ENCODE assay signal across 34 mouse cellular contexts in the genomic region with DNA sequence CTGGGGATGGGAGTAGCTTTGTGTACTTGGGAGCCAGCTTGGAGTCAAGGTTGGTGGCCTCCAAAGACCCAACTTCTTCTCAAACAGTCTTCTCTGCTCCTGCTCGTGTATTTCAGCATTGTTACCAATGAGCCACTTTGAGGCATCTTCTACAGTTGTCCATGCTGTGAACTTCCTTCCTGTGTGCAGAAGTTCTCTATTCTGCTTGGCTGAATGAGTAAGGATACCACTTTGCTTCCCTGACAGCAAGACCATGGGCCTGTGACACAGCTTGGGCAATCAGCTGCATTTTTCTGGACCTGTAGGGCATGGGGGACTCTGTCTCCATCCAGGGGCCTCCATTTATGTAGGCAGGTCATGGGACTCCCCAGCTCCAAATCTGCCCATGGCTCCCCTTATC. TPM values are rescaled to one million over a fixed set of nuclear protein-coding genes. Genes with fewer than 3 reads are reported as not detected.
DNase-seq lines count a peak whose midpoint lies in the region; ATAC-seq and TF ChIP-seq lines count a peak whose summit lies in the region.
"Had no signal": no experiment of that assay in that cellular context is flagged by ENCODE, and none has a peak within 500 bp of the region (broad histone marks: within the 10 kb centered on the region; RNA-seq: fewer than 3 reads in every experiment).

No protein-coding gene starts in this region.

- peaks cover 5% of the 10 kb centered on the region; the same call in 1 of the 2 replicates for H3K27me3 ChIP-seq in liver, embryonic 13.5 days
- peaks cover 16% of the 10 kb centered on the region for H3K27me3 ChIP-seq in liver, embryonic 12.5 days (replicated peaks)
- H3K27me3 ChIP-seq: forebrain, embryonic 13.5 days; heart, embryonic 12.5 days; heart, embryonic 15.5 days; intestine, embryonic 15.5 days; Patski had no signal

- no peaks in the 10 kb centered on the region for H3K9me3 ChIP-seq in liver, embryonic 13.5 days (replicated peaks)
- no peaks in the 10 kb centered on the region for H3K9me3 ChIP-seq in liver, embryonic 12.5 days (replicated peaks)
- H3K9me3 ChIP-seq: embryonic facial prominence, embryonic 10.5 days; embryonic facial prominence, embryonic 13.5 days; forebrain, embryonic 10.5 days; forebrain, embryonic 13.5 days; heart, embryonic 12.5 days; heart, embryonic 15.5 days; hindbrain, embryonic 10.5 days; hindbrain, embryonic 13.5 days; intestine, embryonic 15.5 days had no signal

- H3K9ac ChIP-seq in liver, embryonic 13.5 days, result no peak overlapping the region
- no peak overlapping the region for H3K9ac ChIP-seq in liver, embryonic 12.5 days
- H3K9ac ChIP-seq: embryonic facial prominence, embryonic 13.5 days; forebrain, embryonic 13.5 days; heart, embryonic 12.5 days; heart, embryonic 15.5 days; hindbrain, embryonic 13.5 days; intestine, embryonic 15.5 days had no signal

- WGBS in liver, embryonic 13.5 days (ENCODE audit: insufficient replicate concordance), result 11% methylated on average over 1 of the region's 1 CpGs
- WGBS in liver, embryonic 12.5 days (ENCODE audit: insufficient replicate concordance), result 23% methylated on average over 1 of the region's 1 CpGs

- peak overlapping the region; percentile 29; the same call in 1 of the 2 replicates for H3K27ac ChIP-seq in liver, embryonic 13.5 days
- H3K27ac ChIP-seq in liver, embryonic 12.5 days, result no peak overlapping the region
- H3K27ac ChIP-seq in bone marrow macrophage, adult 2 months (ENCODE audit: insufficient read depth, low read depth, low read length), result peak overlapping the region; percentile 87
- H3K27ac ChIP-seq: embryonic facial prominence, embryonic 10.5 days; embryonic facial prominence, embryonic 13.5 days; forebrain, embryonic 10.5 days; forebrain, embryonic 13.5 days; heart, embryonic 15.5 days; hindbrain, embryonic 10.5 days; hindbrain, embryonic 13.5 days; intestine, embryonic 15.5 days had no signal

- no peak for ATAC-seq in liver, embryonic 13.5 days (ENCODE audit: low read depth)
- no peak for ATAC-seq in liver, embryonic 12.5 days
- ATAC-seq in granulocyte monocyte progenitor cell, adult 5-6 weeks (replicated peaks; ENCODE audit: poor library complexity, severe bottlenecking), result peak; percentile 51
- ATAC-seq in megakaryocyte progenitor cell, adult 5-6 weeks (replicated peaks; ENCODE audit: poor library complexity), result peak; percentile 49
- ATAC-seq: forebrain, embryonic 13.5 days; forebrain, embryonic 16.5 days; hindbrain, embryonic 16.5 days; intestine, embryonic 15.5 days; Patski had no signal

- no peak for TF ChIP-seq POLR2A in bone marrow macrophage, adult 2 months (IDR thresholded peaks at IDR 0.05; ENCODE audit: borderline replicate concordance, low read depth, low read length)

- TF ChIP-seq CTCF in bone marrow macrophage, adult 2 months (IDR thresholded peaks at IDR 0.05; ENCODE audit: low read depth, low read length), result no peak

- no peaks in the 10 kb centered on the region for H3K36me3 ChIP-seq in liver, embryonic 13.5 days
- no peaks in the 10 kb centered on the region for H3K36me3 ChIP-seq in liver, embryonic 12.5 days
- H3K36me3 ChIP-seq: embryonic facial prominence, embryonic 10.5 days; embryonic facial prominence, embryonic 13.5 days; forebrain, embryonic 10.5 days; G1E; heart, embryonic 12.5 days; heart, embryonic 15.5 days; hindbrain, embryonic 10.5 days; hindbrain, embryonic 13.5 days; intestine, embryonic 15.5 days had no signal

- H3K4me3 ChIP-seq in liver, embryonic 13.5 days (replicated peaks), result no peak overlapping the region
- no peak overlapping the region for H3K4me3 ChIP-seq in liver, embryonic 12.5 days
- H3K4me3 ChIP-seq in bone marrow macrophage, adult 2 months (ENCODE audit: insufficient read depth, low read length), result no peak overlapping the region
- H3K4me3 ChIP-seq: embryonic facial prominence, embryonic 10.5 days; embryonic facial prominence, embryonic 13.5 days; forebrain, embryonic 10.5 days; forebrain, embryonic 13.5 days; heart, embryonic 12.5 days; heart, embryonic 15.5 days; hindbrain, embryonic 10.5 days; hindbrain, embryonic 13.5 days; intestine, embryonic 15.5 days had no signal

- 0 out of 2 replicates have a peak, but pooled peaks cover 4% of the 10 kb centered on the region for H3K4me1 ChIP-seq in liver, embryonic 13.5 days (replicated peaks)
- H3K4me1 ChIP-seq in liver, embryonic 12.5 days, result peaks cover 14% of the 10 kb centered on the region
- peaks cover 48% of the 10 kb centered on the region for H3K4me1 ChIP-seq in bone marrow macrophage, adult 2 months (ENCODE audit: control insufficient read depth, insufficient read depth, low read length)
- H3K4me1 ChIP-seq: forebrain, embryonic 13.5 days had no signal

- H3K4me2 ChIP-seq in liver, embryonic 13.5 days, result no peak overlapping the region
- no peak overlapping the region for H3K4me2 ChIP-seq in liver, embryonic 12.5 days
- H3K4me2 ChIP-seq: embryonic facial prominence, embryonic 13.5 days; forebrain, embryonic 13.5 days; heart, embryonic 12.5 days; heart, embryonic 15.5 days; hindbrain, embryonic 13.5 days; intestine, embryonic 15.5 days had no signal

- no peak for DNase-seq in liver, embryonic 13.5 days
- no peak for DNase-seq in layer of hippocampus, adult 8-10 months (ENCODE audit: low spot score in 2 of 2)
- no peak for DNase-seq in urinary bladder, postnatal 4 days (ENCODE audit: low spot score in 2 of 2)
- DNase-seq in cerebellum, adult 11-12 months, result no peak
- DNase-seq: adrenal gland, adult 8-10 months; adrenal gland, postnatal 25 days; B cell, adult 2 months; cerebellum, adult 18-20 months; cerebellum, adult 9-10 months; cerebellum, postnatal 14 days; embryo, embryonic 11 days; gastrocnemius, postnatal 10 days; gastrocnemius, postnatal 36 days; heart, adult 11 months; heart, postnatal 10 days; heart, postnatal 36 days had no signal

RNA-seq across cellular contexts. Expression of gene Tmem189, which starts 27.6 kb away (rescaled TPM):
- polyA plus RNA-seq in liver, embryonic 13.5 days (2015; fragmentation: Nextera tagmentation; extraction: Ambion mirVana), result 16.1 and 17.1 TPM in 2 replicates
- polyA plus RNA-seq in liver, embryonic 12.5 days (2016; fragmentation: Nextera tagmentation; extraction: Ambion mirVana), result 27.3 and 30.4 TPM in 2 replicates
- polyA plus RNA-seq in bone marrow macrophage, adult 2 months (2012; ENCODE audit: insufficient read depth, insufficient read length, missing spikeins), result 129 and 138 TPM in 2 replicates
- total RNA-seq in granulocyte monocyte progenitor cell, adult 5-6 weeks (2014; fragmentation: Nextera tagmentation), result 24.7 and 28.9 TPM in 2 replicates
- total RNA-seq in granulocyte monocyte progenitor cell, adult 5-6 weeks (2017), result 13.4 and 13.6 TPM in 2 replicates
- total RNA-seq in megakaryocyte progenitor cell, adult 5-6 weeks (2015), result 15.5 and 18.0 TPM in 2 replicates
- 18.4 and 20.0 TPM in 2 replicates for total RNA-seq in megakaryocyte progenitor cell, adult 5-6 weeks (2017)
- 10 to 100 TPM; 44.5 to 47.5 (median 46.8) TPM for total RNA-seq in layer of hippocampus, adult 8-10 months (2022)

RNA-seq across cellular contexts. Expression of gene Cebpb, which starts 28.5 kb away (rescaled TPM):
- 6.3 and 7.4 TPM in 2 replicates for polyA plus RNA-seq in liver, embryonic 13.5 days (2015; fragmentation: Nextera tagmentation; extraction: Ambion mirVana)
- polyA plus RNA-seq in liver, embryonic 12.5 days (2016; fragmentation: Nextera tagmentation; extraction: Ambion mirVana), result 21.8 and 23.4 TPM in 2 replicates
- polyA plus RNA-seq in bone marrow macrophage, adult 2 months (2012; ENCODE audit: insufficient read depth, insufficient read length, missing spikeins), result 109 and 122 TPM in 2 replicates
- 11.8 and 15.7 TPM in 2 replicates for total RNA-seq in granulocyte monocyte progenitor cell, adult 5-6 weeks (2014; fragmentation: Nextera tagmentation)
- total RNA-seq in granulocyte monocyte progenitor cell, adult 5-6 weeks (2017), result 17.8 and 27.5 TPM in 2 replicates
- 19.6 and 22.4 TPM in 2 replicates for total RNA-seq in megakaryocyte progenitor cell, adult 5-6 weeks (2015)
- 15.6 and 16.3 TPM in 2 replicates for total RNA-seq in megakaryocyte progenitor cell, adult 5-6 weeks (2017)
- total RNA-seq in layer of hippocampus, adult 8-10 months (2022), result 10 to 100 TPM; 21.3 to 37.2 (median 25.6) TPM

RNA-seq across cellular contexts. Expression of gene Gm20431, which starts 55.9 kb away (rescaled TPM):
- polyA plus RNA-seq in liver, embryonic 13.5 days (2015; fragmentation: Nextera tagmentation; extraction: Ambion mirVana), result 2.9 TPM in 1 of 2 replicates, not detected in the other
- polyA plus RNA-seq in liver, embryonic 12.5 days (2016; fragmentation: Nextera tagmentation; extraction: Ambion mirVana), result 1.8 and 4.8 TPM in 2 replicates
- polyA plus RNA-seq in bone marrow macrophage, adult 2 months (2012; ENCODE audit: insufficient read depth, insufficient read length, missing spikeins), result 13.5 and 19.6 TPM in 2 replicates
- total RNA-seq in granulocyte monocyte progenitor cell, adult 5-6 weeks (2014; fragmentation: Nextera tagmentation), result 4.6 and 11.6 TPM in 2 replicates
- total RNA-seq in granulocyte monocyte progenitor cell, adult 5-6 weeks (2017), result not detected in 2 replicates
- 3.7 TPM in 1 of 2 replicates, not detected in the other for total RNA-seq in megakaryocyte progenitor cell, adult 5-6 weeks (2015)
- not detected in 2 replicates for total RNA-seq in megakaryocyte progenitor cell, adult 5-6 weeks (2017)
- total RNA-seq in layer of hippocampus, adult 8-10 months (2022), result 10 to 100 TPM; 35.0 to 46.6 (median 40.9) TPM
- polyA plus RNA-seq: cortical plate, adult 2 months; G1E had no signal

Comparison
In these comparisons a context has a peak if more than half of its experiments do, and no peak if none do; other contexts are left out.
1. ATAC-seq: peak in granulocyte monocyte progenitor cell, adult 5-6 weeks (single experiment) and megakaryocyte progenitor cell, adult 5-6 weeks (single experiment); none in liver, embryonic 13.5 days (single experiment) and liver, embryonic 12.5 days (single experiment).